Mouse (Mus musculus): ENCODE results near the gene Ermp1. TPM values are rescaled to one million over a fixed set of nuclear protein-coding genes. Genes with fewer than 3 reads are reported as not detected.

Gene Ermp1
- polyA plus RNA-seq, 1 experiment = 18.9 TPM

- Histone ChIP-seq H3K27me3 (ENCODE audit: control insufficient read depth, insufficient read depth, low read length) (no peaks in the 10 kb centered on the region), H3K36me3 (ENCODE audit: control insufficient read depth, insufficient read depth, low read length) (no peaks in the 10 kb centered on the region), H3K4me1 (ENCODE audit: control insufficient read depth, insufficient read depth, low read length) (peaks cover 11% of the 10 kb centered on the region), H3K27ac (ENCODE audit: control insufficient read depth, insufficient read depth, low read depth, low read length) (no peak overlapping the region), H3K4me3 (ENCODE audit: control insufficient read depth, low read depth, low read length) (no peak overlapping the region)
- TF ChIP-seq CTCF (IDR thresholded peaks at IDR 0.05; ENCODE audit: control insufficient read depth, insufficient read depth, insufficient replicate concordance, low read depth, low read length) (no peak), POLR2A (IDR thresholded peaks at IDR 0.05; ENCODE audit: control insufficient read depth, low read depth, low read length) (no peak)
Measured at GRCm38 (mm10) chr19:29671160-29671559, 22.9 kb upstream of the Ermp1 start.

DNA sequence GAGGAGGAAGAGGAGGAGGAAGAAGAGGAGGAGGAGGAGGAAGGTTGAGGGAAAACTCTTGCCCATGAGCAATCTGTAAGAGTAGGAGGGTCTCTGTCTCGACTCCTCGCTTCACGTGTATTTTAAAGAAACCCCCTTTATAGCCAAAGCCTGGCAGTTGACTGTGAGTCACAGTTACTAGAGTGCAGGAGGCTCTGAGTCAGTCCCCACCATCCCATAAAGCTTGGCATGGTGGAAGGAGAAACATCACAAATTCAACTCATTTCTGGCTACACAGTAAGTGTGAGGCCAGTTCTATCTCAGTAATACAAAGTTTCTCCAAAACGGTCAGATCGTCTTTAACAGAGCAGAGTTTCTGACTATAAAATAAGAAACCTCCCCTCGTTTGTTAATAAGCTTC, 22.0 kb upstream of the Ermp1 start:
- H3K36me3 ChIP-seq (ENCODE audit: control insufficient read depth, insufficient read depth, low read length) = no peaks in the 10 kb centered on the region
- peaks cover 8% of the 10 kb centered on the region for H3K4me1 ChIP-seq (ENCODE audit: control insufficient read depth, insufficient read depth, low read length)
- no peak overlapping the region for H3K27ac ChIP-seq (ENCODE audit: control insufficient read depth, insufficient read depth, low read depth, low read length)
- TF ChIP-seq POLR2A (IDR thresholded peaks at IDR 0.05; ENCODE audit: control insufficient read depth, low read depth, low read length) (no peak), CTCF (IDR thresholded peaks at IDR 0.05; ENCODE audit: control insufficient read depth, insufficient read depth, insufficient replicate concordance, low read depth, low read length) (no peak)
- H3K27me3 ChIP-seq (ENCODE audit: control insufficient read depth, insufficient read depth, low read length) = no peaks in the 10 kb centered on the region
- no peak overlapping the region for H3K4me3 ChIP-seq (ENCODE audit: control insufficient read depth, low read depth, low read length)

GRCm38 (mm10) chr19:29668135-29668534, 19.9 kb upstream of the Ermp1 start:
- H3K27me3 ChIP-seq (ENCODE audit: control insufficient read depth, insufficient read depth, low read length) = no peaks in the 10 kb centered on the region
- no peaks in the 10 kb centered on the region for H3K36me3 ChIP-seq (ENCODE audit: control insufficient read depth, insufficient read depth, low read length)
- no peak for TF ChIP-seq CTCF (IDR thresholded peaks at IDR 0.05; ENCODE audit: control insufficient read depth, insufficient read depth, insufficient replicate concordance, low read depth, low read length)
- no peak for TF ChIP-seq POLR2A (IDR thresholded peaks at IDR 0.05; ENCODE audit: control insufficient read depth, low read depth, low read length)
- no peak overlapping the region for H3K27ac ChIP-seq (ENCODE audit: control insufficient read depth, insufficient read depth, low read depth, low read length)
- H3K4me3 ChIP-seq (ENCODE audit: control insufficient read depth, low read depth, low read length) = no peak overlapping the region
- no peaks in the 10 kb centered on the region for H3K4me1 ChIP-seq (ENCODE audit: control insufficient read depth, insufficient read depth, low read length)

GRCm38 (mm10) chr19:29666965-29667594, 18.9 kb upstream of the Ermp1 start:
- Histone ChIP-seq H3K4me1 (ENCODE audit: control insufficient read depth, insufficient read depth, low read length) (no peaks in the 10 kb centered on the region), H3K27me3 (ENCODE audit: control insufficient read depth, insufficient read depth, low read length) (no peaks in the 10 kb centered on the region), H3K36me3 (ENCODE audit: control insufficient read depth, insufficient read depth, low read length) (no peaks in the 10 kb centered on the region), H3K4me3 (ENCODE audit: control insufficient read depth, low read depth, low read length) (no peak overlapping the region), H3K27ac (ENCODE audit: control insufficient read depth, insufficient read depth, low read depth, low read length) (no peak overlapping the region)
- no peak for TF ChIP-seq POLR2A (IDR thresholded peaks at IDR 0.05; ENCODE audit: control insufficient read depth, low read depth, low read length)
- no peak for TF ChIP-seq CTCF (IDR thresholded peaks at IDR 0.05; ENCODE audit: control insufficient read depth, insufficient read depth, insufficient replicate concordance, low read depth, low read length)

DNA sequence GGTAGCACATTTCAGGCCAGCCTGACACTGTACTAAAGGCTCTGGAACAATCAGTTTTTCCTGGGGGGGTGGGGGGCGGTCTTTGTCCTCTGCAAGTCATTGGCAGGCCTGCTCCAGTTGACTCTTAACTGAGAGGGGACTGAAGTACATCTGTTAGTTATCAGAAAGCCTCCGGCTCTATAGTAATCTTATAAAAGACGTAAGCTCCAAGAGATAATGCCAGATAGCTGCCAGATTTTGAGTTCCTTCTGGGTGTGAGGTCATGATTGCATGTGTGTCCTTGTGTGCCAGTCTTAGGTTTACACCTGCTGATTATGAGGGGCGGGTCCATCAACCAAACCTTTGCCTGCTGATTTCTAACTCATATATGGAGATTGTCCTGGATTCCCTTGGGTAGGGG, 17.9 kb upstream of the Ermp1 start:
- H3K27me3 ChIP-seq (ENCODE audit: control insufficient read depth, insufficient read depth, low read length) = no peaks in the 10 kb centered on the region
- no peaks in the 10 kb centered on the region for H3K36me3 ChIP-seq (ENCODE audit: control insufficient read depth, insufficient read depth, low read length)
- H3K4me3 ChIP-seq (ENCODE audit: control insufficient read depth, low read depth, low read length) = no peak overlapping the region
- no peaks in the 10 kb centered on the region for H3K4me1 ChIP-seq (ENCODE audit: control insufficient read depth, insufficient read depth, low read length)
- TF ChIP-seq CTCF (IDR thresholded peaks at IDR 0.05; ENCODE audit: control insufficient read depth, insufficient read depth, insufficient replicate concordance, low read depth, low read length) (no peak), POLR2A (IDR thresholded peaks at IDR 0.05; ENCODE audit: control insufficient read depth, low read depth, low read length) (no peak)
- no peak overlapping the region for H3K27ac ChIP-seq (ENCODE audit: control insufficient read depth, insufficient read depth, low read depth, low read length)

DNA sequence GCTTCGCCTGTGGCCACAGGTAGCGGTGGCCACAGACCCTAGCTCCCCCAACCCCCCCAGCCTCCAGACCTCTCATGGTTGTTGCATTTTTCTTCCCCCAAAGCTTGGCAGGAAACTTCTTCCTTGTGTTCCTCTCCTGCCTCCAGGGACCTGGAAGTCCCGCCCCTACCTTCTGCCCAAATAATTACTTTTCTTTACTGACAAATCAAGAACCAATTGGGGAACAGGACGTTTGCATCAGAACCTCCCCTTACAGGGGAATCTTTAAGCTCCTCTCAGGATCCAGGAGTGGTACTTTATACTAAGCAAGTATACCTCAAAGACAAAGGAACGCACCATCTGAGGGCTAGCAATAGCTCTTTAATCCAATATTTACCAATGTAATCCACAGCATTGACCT, 16.7 kb upstream of the Ermp1 start:
- no peaks in the 10 kb centered on the region for H3K27me3 ChIP-seq (ENCODE audit: control insufficient read depth, insufficient read depth, low read length)
- no peak for TF ChIP-seq POLR2A (IDR thresholded peaks at IDR 0.05; ENCODE audit: control insufficient read depth, low read depth, low read length)
- TF ChIP-seq CTCF (IDR thresholded peaks at IDR 0.05; ENCODE audit: control insufficient read depth, insufficient read depth, insufficient replicate concordance, low read depth, low read length) = no peak
- H3K4me3 ChIP-seq (ENCODE audit: control insufficient read depth, low read depth, low read length) = no peak overlapping the region
- no peaks in the 10 kb centered on the region for H3K36me3 ChIP-seq (ENCODE audit: control insufficient read depth, insufficient read depth, low read length)
- no peak overlapping the region for H3K27ac ChIP-seq (ENCODE audit: control insufficient read depth, insufficient read depth, low read depth, low read length)
- no peaks in the 10 kb centered on the region for H3K4me1 ChIP-seq (ENCODE audit: control insufficient read depth, insufficient read depth, low read length)

- H3K4me3 ChIP-seq (ENCODE audit: control insufficient read depth, low read depth, low read length) = no peak overlapping the region
- no peak overlapping the region for H3K27ac ChIP-seq (ENCODE audit: control insufficient read depth, insufficient read depth, low read depth, low read length)
- H3K27me3 ChIP-seq (ENCODE audit: control insufficient read depth, insufficient read depth, low read length) = no peaks in the 10 kb centered on the region
- no peaks in the 10 kb centered on the region for H3K4me1 ChIP-seq (ENCODE audit: control insufficient read depth, insufficient read depth, low read length)
- H3K36me3 ChIP-seq (ENCODE audit: control insufficient read depth, insufficient read depth, low read length) = no peaks in the 10 kb centered on the region
- no peak for TF ChIP-seq POLR2A (IDR thresholded peaks at IDR 0.05; ENCODE audit: control insufficient read depth, low read depth, low read length)
- no peak for TF ChIP-seq CTCF (IDR thresholded peaks at IDR 0.05; ENCODE audit: control insufficient read depth, insufficient read depth, insufficient replicate concordance, low read depth, low read length)
Measured at GRCm38 (mm10) chr19:29663780-29664179, 15.6 kb upstream of the Ermp1 start.

All from testis, adult 2 months (tissue).